Mouse (Mus musculus) A20 (cell line): ENCODE data around the gene Aldh18a1.
"Not testable (repeated sequence)": the region's sequence is repeated elsewhere in the genome, so short reads cannot be mapped to it uniquely, and the experiment has no call there.

Source experiments
- DNase-seq: peaks from one replicate; pipeline ENCODE4 v3.0.0-alpha.2; 2011; ENCODE audit warnings: low read depth, low spot score

The Aldh18a1 gene

DNA sequence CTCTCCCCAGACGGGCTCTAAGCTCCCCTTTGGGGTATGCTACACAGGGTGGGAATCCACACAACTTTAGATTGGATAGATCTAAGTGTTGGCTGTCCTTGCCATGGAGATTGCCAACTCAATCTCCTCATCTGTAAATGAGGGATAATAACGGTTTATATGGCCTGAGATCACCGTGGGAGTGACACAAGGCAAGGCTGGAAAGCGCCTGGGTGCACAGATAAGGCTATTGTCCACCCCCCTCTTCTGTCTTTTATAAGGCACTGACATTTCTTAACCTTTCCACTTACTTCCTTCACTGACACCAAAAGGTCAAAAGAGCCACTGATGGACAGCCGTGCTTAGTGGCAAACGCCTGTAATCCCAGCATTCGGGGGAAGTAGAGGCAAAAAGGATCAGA is 1.4 kb downstream of the Aldh18a1 start:
- no peak for DNase-seq

GRCm38 (mm10) chr19:40581662-40582061 is 6.6 kb downstream of the Aldh18a1 start:
- no peak for DNase-seq

DNA sequence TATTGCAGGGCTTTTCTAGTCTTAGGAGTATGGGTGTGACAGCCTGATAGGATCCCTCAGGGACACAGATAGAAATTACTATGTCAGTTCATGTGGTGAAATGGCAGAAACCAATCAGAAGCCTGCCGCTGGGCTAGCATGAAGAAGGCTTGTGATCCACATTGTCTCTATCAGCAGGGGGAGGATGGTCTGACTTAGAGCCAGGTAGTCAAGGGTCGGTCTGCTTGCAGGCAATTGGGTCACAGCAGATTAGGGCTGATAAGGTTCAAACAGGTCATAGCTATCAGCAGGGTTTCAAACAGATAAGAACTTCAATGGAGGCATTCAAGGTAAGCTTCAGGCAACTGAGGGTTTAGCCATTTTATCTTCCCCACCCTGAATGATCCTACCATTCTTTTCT is 7.4 kb downstream of the Aldh18a1 start:
- DNase-seq: no peak

- DNase-seq: no peak
These were observed 12.8 kb downstream of the Aldh18a1 start for GRCm38 (mm10) chr19:40575438-40575837.

GRCm38 (mm10) chr19:40570726-40571125 is 17.5 kb downstream of the Aldh18a1 start:
- DNase-seq: no peak

DNA sequence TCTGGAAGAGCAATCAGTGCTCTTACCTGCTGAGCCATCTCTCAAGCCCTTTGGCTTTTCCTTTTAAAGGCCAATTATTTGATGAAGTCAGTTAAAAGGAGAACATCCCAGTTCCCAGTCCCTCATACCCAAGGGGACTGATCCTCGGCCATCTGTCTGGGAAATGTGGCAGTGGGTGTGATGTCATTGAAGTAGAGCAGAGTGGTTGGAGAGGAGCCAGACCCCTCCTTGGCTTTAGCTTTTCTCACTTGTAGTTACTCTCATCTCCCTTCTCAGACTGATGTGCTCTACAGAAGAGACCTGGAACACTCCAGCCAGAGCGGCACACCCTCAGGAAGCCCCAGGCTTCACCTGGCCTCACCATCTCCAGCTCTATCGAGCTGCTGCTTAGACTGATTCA is 20.6 kb downstream of the Aldh18a1 start:
- DNase-seq: no peak

DNA sequence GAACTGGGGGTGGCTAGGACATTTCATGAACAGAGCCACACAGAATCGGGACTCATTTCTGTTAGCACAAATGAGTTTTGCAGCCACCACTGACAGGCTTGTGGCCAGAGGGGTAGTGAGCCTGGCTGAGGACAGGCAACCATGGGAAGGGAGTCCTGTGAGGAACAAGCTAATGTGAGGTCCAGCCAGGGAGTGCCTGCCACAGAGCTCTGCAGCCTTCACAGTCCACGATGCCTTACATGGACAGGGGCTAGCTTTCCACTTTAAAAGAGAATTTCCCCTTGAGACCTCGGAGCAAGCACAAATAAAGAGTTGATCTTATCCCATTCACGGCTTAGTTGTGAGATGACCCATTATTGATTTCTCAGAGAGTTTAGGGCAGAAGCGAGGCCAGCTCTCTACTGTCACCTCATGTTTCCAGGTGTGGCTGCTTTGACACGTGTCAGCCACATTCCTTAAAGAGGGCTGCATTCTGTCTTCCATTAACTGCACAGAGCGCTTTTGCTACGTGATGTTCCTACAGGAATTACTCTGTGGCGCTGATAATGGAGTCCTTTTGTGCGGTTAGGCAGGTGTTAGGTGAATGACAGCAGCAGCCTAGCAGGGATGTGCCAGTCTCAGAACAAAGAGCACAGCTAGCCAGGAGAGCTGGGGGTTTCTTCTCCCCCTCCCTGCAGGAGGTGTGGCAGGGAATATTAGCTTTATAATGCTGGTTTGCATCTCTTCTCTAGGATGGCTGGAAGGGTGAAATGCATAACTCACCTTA is 24.2 kb downstream of the Aldh18a1 start:
- no peak for DNase-seq

DNA sequence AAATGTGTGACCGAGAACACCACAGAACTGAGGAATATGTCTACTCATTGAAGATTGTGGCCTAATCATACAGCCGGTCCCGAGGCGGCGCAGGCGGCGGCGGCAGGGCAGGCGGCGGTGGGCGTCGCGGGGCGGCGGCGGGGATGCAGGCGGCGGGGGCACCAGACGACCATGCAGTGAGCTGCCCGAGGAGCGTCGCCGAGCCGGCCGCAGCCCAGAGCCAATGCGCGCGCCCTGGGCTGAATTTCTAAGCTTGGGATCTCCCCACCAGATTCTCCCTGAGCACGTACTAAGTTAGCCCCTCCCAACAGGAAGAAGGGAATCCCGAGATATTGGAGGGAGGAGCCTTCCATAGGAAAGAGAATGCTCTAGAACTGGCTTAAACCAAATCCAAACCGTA is 26.7 kb downstream of the Aldh18a1 start:
- DNase-seq: not testable (repeated sequence)

- no peak for DNase-seq
These were observed 32.2 kb downstream of the Aldh18a1 start for GRCm38 (mm10) chr19:40556029-40556428.

GRCm38 (mm10) chr19:40555136-40555535 is 33.1 kb downstream of the Aldh18a1 start:
- no peak for DNase-seq

DNA sequence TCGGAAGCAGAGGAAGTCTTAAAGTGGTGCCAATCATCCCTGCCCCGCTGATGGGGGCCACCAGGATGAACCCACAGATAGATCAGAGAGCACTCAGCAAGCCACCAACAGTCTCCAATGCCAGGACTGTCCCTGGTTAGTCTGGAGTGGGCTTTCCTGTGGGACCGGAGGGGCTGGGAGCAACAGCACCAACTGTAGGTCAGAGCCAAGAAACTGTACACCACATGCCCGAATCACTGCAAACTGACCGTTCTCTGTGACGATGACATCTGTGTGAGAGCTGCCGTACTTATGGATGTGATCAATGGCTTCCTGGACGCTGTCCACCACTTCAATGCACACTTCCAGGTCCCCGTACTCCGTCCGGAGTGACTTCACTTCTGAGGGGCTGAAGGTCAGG is 33.9 kb downstream of the Aldh18a1 start:
- no peak for DNase-seq

GRCm38 (mm10) chr19:40553849-40554248 is 34.4 kb downstream of the Aldh18a1 start:
- no peak for DNase-seq

GRCm38 (mm10) chr19:40553014-40553789 is 35.1 kb downstream of the Aldh18a1 start:
- no peak for DNase-seq

DNA sequence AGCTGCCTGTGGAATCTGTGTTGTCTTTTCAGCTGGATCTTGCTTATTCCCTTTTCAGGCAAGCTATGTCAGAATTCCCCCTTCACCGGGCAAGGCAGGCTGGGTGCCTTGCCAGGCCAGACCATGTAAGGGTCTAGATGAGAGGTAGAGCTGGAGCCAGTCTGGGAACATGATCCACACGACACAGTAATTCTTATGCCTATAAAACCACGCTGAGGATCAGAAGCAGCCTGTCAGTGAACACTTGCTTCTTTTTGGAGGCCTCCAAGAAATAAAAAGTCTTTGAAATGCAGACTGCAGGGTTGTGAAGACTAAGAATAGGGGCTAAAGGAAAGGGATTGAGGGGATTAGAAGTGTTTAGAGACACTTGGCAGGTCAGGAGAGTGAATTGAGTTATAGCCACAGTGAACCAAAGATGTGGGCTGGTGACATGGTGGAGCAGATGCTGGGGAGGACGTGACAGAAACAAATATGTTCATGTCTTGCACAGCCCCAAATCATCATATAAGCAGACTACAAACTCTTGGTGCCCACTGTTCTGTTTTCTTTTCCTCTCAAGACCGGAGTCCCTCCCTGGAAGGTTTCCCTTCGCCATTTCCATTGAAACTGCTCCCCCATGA is 38.6 kb downstream of the Aldh18a1 start:
- no peak for DNase-seq

- peak; percentile 4 for DNase-seq
These were observed 39.3 kb downstream of the Aldh18a1 start for GRCm38 (mm10) chr19:40548796-40549515.

DNA sequence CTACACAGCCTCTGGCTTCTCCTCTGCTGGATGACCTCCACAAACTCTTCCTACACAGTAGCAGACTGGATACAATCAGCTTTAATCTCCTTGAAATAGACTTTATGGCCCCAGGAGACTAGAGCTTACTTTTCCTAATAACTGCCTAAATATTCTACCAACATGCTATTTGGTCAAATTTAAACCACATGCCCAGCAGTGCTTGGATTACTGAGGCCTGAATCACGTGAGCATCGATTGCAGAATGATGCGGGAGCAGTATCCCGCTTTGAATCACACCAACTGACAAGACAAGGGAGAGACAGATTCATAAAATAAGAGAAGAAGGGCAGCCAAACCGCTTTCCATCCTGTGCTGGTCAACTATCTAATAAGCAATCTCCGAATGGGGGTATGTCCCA is 39.9 kb downstream of the Aldh18a1 start:
- DNase-seq: no peak

GRCm38 (mm10) chr19:40544856-40545255 is 43.4 kb downstream of the Aldh18a1 start:
- DNase-seq: peak; percentile 63

GRCm38 (mm10) chr19:40542776-40543175 is 45.5 kb downstream of the Aldh18a1 start:
- no peak for DNase-seq

DNA sequence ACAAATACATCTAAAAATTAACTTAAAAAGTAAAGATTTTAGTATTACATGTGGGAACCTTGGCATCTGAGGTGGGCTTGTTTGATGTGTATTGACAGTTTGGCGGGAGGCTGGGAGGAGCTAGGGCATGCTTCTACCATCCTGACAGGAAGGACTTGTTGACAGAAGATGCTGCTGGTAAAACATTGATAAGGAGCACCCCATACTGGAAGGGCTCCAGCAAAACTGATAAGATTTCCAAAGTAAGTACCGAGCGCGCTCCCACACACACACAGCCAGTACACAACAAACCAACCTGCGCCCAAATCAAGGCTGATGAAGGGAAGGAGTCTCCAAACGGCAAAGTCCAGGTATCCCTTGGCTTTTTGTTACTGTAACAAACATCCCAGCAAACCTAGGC is 51.7 kb downstream of the Aldh18a1 start:
- DNase-seq: no peak

- DNase-seq: no peak
These were observed 55.7 kb downstream of the Aldh18a1 start for GRCm38 (mm10) chr19:40532525-40532924.

DNA sequence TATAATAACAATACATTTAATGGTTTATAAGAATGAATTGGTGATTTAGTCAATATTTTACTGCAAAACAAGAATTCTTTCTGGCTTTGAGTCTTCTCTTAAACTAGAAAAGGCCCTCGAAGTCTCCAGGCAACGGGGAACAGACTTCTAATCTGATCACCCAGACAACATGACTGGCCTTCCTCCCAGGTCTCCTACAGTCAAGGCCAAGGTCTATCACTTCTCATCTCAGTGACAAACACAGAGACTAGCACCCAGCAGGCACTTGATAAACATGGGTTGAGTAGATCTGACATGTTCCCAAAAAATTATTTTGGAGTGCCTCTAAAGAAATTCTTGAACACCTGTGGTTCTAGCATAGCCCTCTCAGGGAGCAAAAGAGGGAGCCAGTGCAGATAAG is 57.9 kb downstream of the Aldh18a1 start:
- DNase-seq: no peak

DNA sequence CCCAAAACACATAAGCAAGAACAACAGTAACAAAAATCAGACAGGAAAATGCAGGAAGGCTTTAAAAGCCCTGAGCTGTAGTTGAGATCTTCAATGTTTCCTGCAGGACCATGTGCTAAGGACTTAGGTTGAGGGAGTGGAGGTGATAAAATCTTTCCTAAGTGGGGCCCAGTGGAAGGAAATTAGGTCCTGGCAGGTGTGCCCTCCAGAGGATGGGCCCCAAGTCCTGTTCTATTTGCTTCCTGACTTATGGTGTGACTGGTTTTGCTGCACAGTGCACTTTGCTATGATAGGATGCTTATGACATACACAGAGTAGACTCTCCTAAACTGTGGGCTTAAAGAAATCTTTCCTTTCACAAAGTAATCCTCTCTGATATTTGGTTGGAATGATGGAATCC is 60.0 kb downstream of the Aldh18a1 start:
- DNase-seq: no peak
